Mouse (Mus musculus) spleen, adult 2 months (tissue): Measurements from ENCODE around the gene Gle1.

Experiments
- CTCF ChIP-seq: fragments of 200-500 bp; IDR thresholded peaks from 2 replicates; pipeline ENCODE4 v1.5.1; 2011; ENCODE audit warnings: mild to moderate bottlenecking, inconsistent platforms; ENCODE audit not compliant: insufficient read depth, insufficient read length, insufficient replicate concordance; ENCODE audit errors: extremely low read depth
- POLR2A ChIP-seq: fragments of 200-500 bp; IDR thresholded peaks from 2 replicates; pipeline ENCODE4 v1.6.1; 2011; ENCODE audit warnings: low read depth, low read length, inconsistent platforms

DNA sequence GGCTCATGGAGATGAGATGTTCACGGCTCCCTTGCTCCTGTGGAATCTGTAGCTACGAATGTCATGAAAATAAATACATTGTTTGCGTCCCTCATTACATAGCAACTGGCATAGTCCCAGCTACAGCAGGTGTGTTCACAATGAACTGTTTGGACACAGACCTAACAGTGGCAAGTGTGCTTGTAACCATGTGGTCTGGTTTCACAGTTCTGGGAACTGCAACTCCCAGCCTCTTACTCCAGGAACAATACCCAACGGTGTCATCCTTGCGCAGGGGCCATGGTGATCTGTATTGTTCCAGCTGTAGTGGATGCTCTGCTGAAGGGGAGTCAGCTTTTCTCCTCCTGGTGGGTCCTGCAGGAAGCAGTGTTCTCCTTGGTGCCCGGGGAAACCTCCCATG lies 4.0 kb upstream of the Gle1 start:
- no peak for TF ChIP-seq CTCF
- TF ChIP-seq POLR2A: no peak
